Mouse (Mus musculus): ENCODE data around the gene Akt3. TPM values are rescaled to one million over a fixed set of nuclear protein-coding genes. Genes with fewer than 3 reads are reported as not detected.

The Akt3 gene
- polyA plus RNA-seq, 1 experiment from 2014 or later = 14.4 TPM

GRCm38 (mm10) chr1:177238368-177238767 is 19.6 kb downstream of the Akt3 start:
- Histone ChIP-seq H3K4me3 (no peak overlapping the region), H3K27ac (replicated peaks) (no peak overlapping the region), H3K36me3 (peaks cover 19% of the 10 kb centered on the region), H3K4me1 (no peaks in the 10 kb centered on the region), H3K9me3 (replicated peaks) (no peaks in the 10 kb centered on the region), H3K27me3 (ENCODE audit: low read depth, poor library complexity, severe bottlenecking) (no peaks in the 10 kb centered on the region)
- no peak for DNase-seq (ENCODE audit: low spot score)
- WGBS = 73% methylated on average over 2 of the region's 2 CpGs

- no peak overlapping the region for H3K4me3 ChIP-seq
- 72% methylated on average over 2 of the region's 2 CpGs for WGBS
- no peak for DNase-seq (ENCODE audit: low spot score)
- no peaks in the 10 kb centered on the region for H3K4me1 ChIP-seq
- no peaks in the 10 kb centered on the region for H3K27me3 ChIP-seq (ENCODE audit: low read depth, poor library complexity, severe bottlenecking)
- peaks cover 22% of the 10 kb centered on the region for H3K36me3 ChIP-seq
- no peak overlapping the region for H3K27ac ChIP-seq (replicated peaks)
- no peaks in the 10 kb centered on the region for H3K9me3 ChIP-seq (replicated peaks)
These were observed 21.3 kb downstream of the Akt3 start for GRCm38 (mm10) chr1:177236695-177237094.

- H3K27me3 ChIP-seq (ENCODE audit: low read depth, poor library complexity, severe bottlenecking) = no peaks in the 10 kb centered on the region
- H3K36me3 ChIP-seq = peaks cover 22% of the 10 kb centered on the region
- no peaks in the 10 kb centered on the region for H3K9me3 ChIP-seq (replicated peaks)
- no peak overlapping the region for H3K27ac ChIP-seq (replicated peaks)
- no peaks in the 10 kb centered on the region for H3K4me1 ChIP-seq
- no peak for DNase-seq (ENCODE audit: low spot score)
- no peak overlapping the region for H3K4me3 ChIP-seq
These were observed 21.8 kb downstream of the Akt3 start for GRCm38 (mm10) chr1:177236249-177236648.

GRCm38 (mm10) chr1:177234462-177234861 is 23.5 kb downstream of the Akt3 start:
- DNase-seq (ENCODE audit: low spot score) = no peak
- Histone ChIP-seq H3K4me1 (no peaks in the 10 kb centered on the region), H3K27ac (replicated peaks) (no peak overlapping the region), H3K27me3 (ENCODE audit: low read depth, poor library complexity, severe bottlenecking) (no peaks in the 10 kb centered on the region), H3K9me3 (replicated peaks) (no peaks in the 10 kb centered on the region), H3K4me3 (no peak overlapping the region), H3K36me3 (peaks cover 29% of the 10 kb centered on the region)
- 94% methylated on average over 5 of the region's 5 CpGs for WGBS

- Histone ChIP-seq H3K27ac (replicated peaks) (no peak overlapping the region), H3K36me3 (peaks cover 46% of the 10 kb centered on the region), H3K4me1 (no peaks in the 10 kb centered on the region), H3K9me3 (replicated peaks) (no peaks in the 10 kb centered on the region), H3K27me3 (ENCODE audit: low read depth, poor library complexity, severe bottlenecking) (no peaks in the 10 kb centered on the region), H3K4me3 (no peak overlapping the region)
- DNase-seq (ENCODE audit: low spot score) = no peak
These were observed 26.9 kb downstream of the Akt3 start for GRCm38 (mm10) chr1:177231122-177231521.

GRCm38 (mm10) chr1:177198978-177199377 is 59.0 kb downstream of the Akt3 start:
- Histone ChIP-seq H3K36me3 (no peaks in the 10 kb centered on the region; the same call in 1 of the 2 replicates), H3K4me1 (peaks cover 16% of the 10 kb centered on the region), H3K4me3 (no peak overlapping the region), H3K27ac (replicated peaks) (no peak overlapping the region), H3K27me3 (ENCODE audit: low read depth, poor library complexity, severe bottlenecking) (no peaks in the 10 kb centered on the region), H3K9me3 (replicated peaks) (no peaks in the 10 kb centered on the region)
- WGBS = 67% methylated on average over 1 of the region's 1 CpGs
- DNase-seq (ENCODE audit: low spot score) = no peak

GRCm38 (mm10) chr1:177195224-177195623 is 62.8 kb downstream of the Akt3 start:
- Histone ChIP-seq H3K27me3 (ENCODE audit: low read depth, poor library complexity, severe bottlenecking) (no peaks in the 10 kb centered on the region), H3K27ac (replicated peaks) (no peak overlapping the region), H3K4me1 (peaks cover 27% of the 10 kb centered on the region), H3K36me3 (no peaks in the 10 kb centered on the region), H3K9me3 (replicated peaks) (no peaks in the 10 kb centered on the region), H3K4me3 (no peak overlapping the region)
- DNase-seq (ENCODE audit: low spot score) = no peak

- Histone ChIP-seq H3K4me3 (no peak overlapping the region), H3K9me3 (replicated peaks) (no peaks in the 10 kb centered on the region), H3K27me3 (ENCODE audit: low read depth, poor library complexity, severe bottlenecking) (no peaks in the 10 kb centered on the region), H3K36me3 (no peaks in the 10 kb centered on the region), H3K27ac (replicated peaks) (no peak overlapping the region), H3K4me1 (peaks cover 27% of the 10 kb centered on the region)
- no peak for DNase-seq (ENCODE audit: low spot score)
- 64% methylated on average over 1 of the region's 1 CpGs for WGBS
These were observed 63.7 kb downstream of the Akt3 start for GRCm38 (mm10) chr1:177194324-177194723.

- no peak for DNase-seq (ENCODE audit: low spot score)
- no peak overlapping the region for H3K27ac ChIP-seq (replicated peaks)
- no peaks in the 10 kb centered on the region for H3K36me3 ChIP-seq
- no peaks in the 10 kb centered on the region for H3K9me3 ChIP-seq (replicated peaks)
- no peaks in the 10 kb centered on the region for H3K27me3 ChIP-seq (ENCODE audit: low read depth, poor library complexity, severe bottlenecking)
- peaks cover 45% of the 10 kb centered on the region for H3K4me1 ChIP-seq
- WGBS = 34% methylated on average over 3 of the region's 3 CpGs
- H3K4me3 ChIP-seq = no peak overlapping the region
These were observed 66.4 kb downstream of the Akt3 start for GRCm38 (mm10) chr1:177191623-177192022.

GRCm38 (mm10) chr1:177190358-177190757 is 67.6 kb downstream of the Akt3 start:
- no peaks in the 10 kb centered on the region for H3K9me3 ChIP-seq (replicated peaks)
- H3K4me1 ChIP-seq = peaks cover 47% of the 10 kb centered on the region
- WGBS = 96% methylated on average over 1 of the region's 1 CpGs
- DNase-seq (ENCODE audit: low spot score) = no peak
- no peaks in the 10 kb centered on the region for H3K36me3 ChIP-seq
- no peak overlapping the region for H3K27ac ChIP-seq (replicated peaks)
- H3K4me3 ChIP-seq = no peak overlapping the region
- no peaks in the 10 kb centered on the region for H3K27me3 ChIP-seq (ENCODE audit: low read depth, poor library complexity, severe bottlenecking)

- peaks cover 39% of the 10 kb centered on the region for H3K4me1 ChIP-seq
- H3K27me3 ChIP-seq (ENCODE audit: low read depth, poor library complexity, severe bottlenecking) = no peaks in the 10 kb centered on the region
- peaks cover 12% of the 10 kb centered on the region; the same call in 1 of the 2 replicates for H3K36me3 ChIP-seq
- no peak overlapping the region for H3K27ac ChIP-seq (replicated peaks)
- no peaks in the 10 kb centered on the region for H3K9me3 ChIP-seq (replicated peaks)
- DNase-seq (ENCODE audit: low spot score) = peak; percentile 17
- no peak overlapping the region for H3K4me3 ChIP-seq
- 53% methylated on average over 3 of the region's 3 CpGs for WGBS
These were observed 69.3 kb downstream of the Akt3 start for GRCm38 (mm10) chr1:177188708-177189107.

- no peak for DNase-seq (ENCODE audit: low spot score)
- H3K36me3 ChIP-seq = peaks cover 12% of the 10 kb centered on the region; the same call in 1 of the 2 replicates
- H3K27ac ChIP-seq (replicated peaks) = peak overlapping the region; percentile 63
- 37% methylated on average over 2 of the region's 2 CpGs for WGBS
- no peaks in the 10 kb centered on the region for H3K27me3 ChIP-seq (ENCODE audit: low read depth, poor library complexity, severe bottlenecking)
- H3K4me3 ChIP-seq = no peak overlapping the region
- H3K9me3 ChIP-seq (replicated peaks) = no peaks in the 10 kb centered on the region
- peaks cover 22% of the 10 kb centered on the region for H3K4me1 ChIP-seq
These were observed 71.3 kb downstream of the Akt3 start for GRCm38 (mm10) chr1:177186751-177187150.

- Histone ChIP-seq H3K4me1 (peaks cover 36% of the 10 kb centered on the region), H3K36me3 (peaks cover 8% of the 10 kb centered on the region; the same call in 1 of the 2 replicates), H3K4me3 (no peak overlapping the region), H3K9me3 (replicated peaks) (no peaks in the 10 kb centered on the region), H3K27me3 (ENCODE audit: low read depth, poor library complexity, severe bottlenecking) (no peaks in the 10 kb centered on the region), H3K27ac (replicated peaks) (no peak overlapping the region)
- 92% methylated on average over 2 of the region's 2 CpGs for WGBS
- DNase-seq (ENCODE audit: low spot score) = no peak
These were observed 78.4 kb downstream of the Akt3 start for GRCm38 (mm10) chr1:177179635-177180034.

GRCm38 (mm10) chr1:177175436-177175835 is 82.6 kb downstream of the Akt3 start:
- H3K4me1 ChIP-seq = peaks cover 56% of the 10 kb centered on the region

More at GRCm38 (mm10) chr1:177175436-177175835, 82.6 kb downstream of the Akt3 start:
- Histone ChIP-seq H3K9me3 (replicated peaks) (no peaks in the 10 kb centered on the region), H3K27me3 (ENCODE audit: low read depth, poor library complexity, severe bottlenecking) (no peaks in the 10 kb centered on the region), H3K4me3 (no peak overlapping the region), H3K36me3 (no peaks in the 10 kb centered on the region), H3K27ac (replicated peaks) (peak overlapping the region; percentile 73; the same call in 1 of the 2 replicates)
- peak; percentile 75 for DNase-seq (ENCODE audit: low spot score)
